Comparison of ENCODE assay signal across 20 mouse cellular contexts in the genomic region with DNA sequence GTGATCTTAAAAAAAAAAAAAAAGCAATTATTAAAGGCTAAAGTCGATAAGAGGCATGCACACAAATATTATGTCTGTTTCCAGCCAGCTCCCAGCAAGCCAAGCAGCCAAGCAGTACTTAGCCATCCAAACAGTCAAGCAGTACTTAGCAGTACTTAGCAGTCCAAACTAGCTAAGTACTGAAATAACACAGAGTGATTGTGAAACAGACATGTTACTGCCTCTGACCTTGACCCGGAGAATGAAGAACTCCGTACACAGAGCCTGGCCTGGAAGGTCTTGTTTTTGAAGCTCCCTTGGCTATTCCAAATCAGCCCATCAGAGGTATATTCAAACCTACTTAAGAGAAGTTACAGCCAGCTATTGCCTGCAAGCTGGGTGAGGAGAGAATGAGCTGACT. TPM values are rescaled to one million over a fixed set of nuclear protein-coding genes. Genes with fewer than 3 reads are reported as not detected.
A peak's percentile ranks its signal among the peaks of the same experiment; 100 is the strongest.
DNase-seq lines count a peak whose midpoint lies in the region; ATAC-seq and TF ChIP-seq lines count a peak whose summit lies in the region.
"Had no signal": no experiment of that assay in that cellular context is flagged by ENCODE, and none has a peak within 500 bp of the region (broad histone marks: within the 10 kb centered on the region; RNA-seq: fewer than 3 reads in every experiment).

No protein-coding gene starts in this region.

- WGBS in liver, embryonic 12.5 days (ENCODE audit: insufficient replicate concordance), result 70% methylated on average over 3 of the region's 3 CpGs

- no peak overlapping the region for H3K4me3 ChIP-seq in liver, embryonic 12.5 days
- H3K4me3 ChIP-seq in bone marrow macrophage, adult 2 months (ENCODE audit: insufficient read depth, low read length), result no peak overlapping the region
- H3K4me3 ChIP-seq: erythroblast, embryonic 14.5 days; forebrain, embryonic 15.5 days; layer of hippocampus, adult 2 months; limb, embryonic 10.5 days; lung, embryonic 15.5 days; midbrain, embryonic 12.5 days; myocyte; neural tube, embryonic 15.5 days had no signal

- H3K4me2 ChIP-seq in liver, embryonic 12.5 days, result no peak overlapping the region
- H3K4me2 ChIP-seq: forebrain, embryonic 15.5 days; lung, embryonic 15.5 days; midbrain, embryonic 12.5 days; neural tube, embryonic 15.5 days had no signal

- peaks cover 5% of the 10 kb centered on the region; the same call in 1 of the 2 replicates for H3K4me1 ChIP-seq in liver, embryonic 12.5 days
- peaks cover 76% of the 10 kb centered on the region for H3K4me1 ChIP-seq in bone marrow macrophage, adult 2 months (ENCODE audit: control insufficient read depth, insufficient read depth, low read length)
- H3K4me1 ChIP-seq: forebrain, embryonic 15.5 days; limb, embryonic 10.5 days; lung, embryonic 15.5 days; midbrain, embryonic 12.5 days; neural tube, embryonic 15.5 days had no signal

- H3K27me3 ChIP-seq in liver, embryonic 12.5 days (replicated peaks), result no peaks in the 10 kb centered on the region
- H3K27me3 ChIP-seq: forebrain, embryonic 15.5 days; lung, embryonic 15.5 days; midbrain, embryonic 12.5 days; neural tube, embryonic 15.5 days had no signal

- intact Hi-C loops in left cerebral cortex, postnatal 10 days (cut with DNase I), result no loop called here

- DNase-seq in adrenal gland, adult 2 months, result peak; percentile 70
- DNase-seq in adrenal gland, postnatal 4 days (ENCODE audit: low spot score in 2 of 2), result no peak
- DNase-seq in liver, result no peak
- DNase-seq in lung, postnatal 25 days (ENCODE audit: low spot score), result peak; percentile 76
- no peak for DNase-seq in left cerebral cortex, postnatal 10 days (ENCODE audit: extremely low spot score in 1 of 2, low spot score in 2 of 2)
- DNase-seq in cerebellum, postnatal 10 days, result no peak
- DNase-seq: cerebellum, adult 18-20 months; thymus, adult 2 months had no signal

- TF ChIP-seq POLR2A in bone marrow macrophage, adult 2 months (IDR thresholded peaks at IDR 0.05; ENCODE audit: borderline replicate concordance, low read depth, low read length), result no peak

- 0 out of 2 replicates have a peak, but pooled peaks have one; percentile 27 for ATAC-seq in liver, embryonic 12.5 days
- ATAC-seq: forebrain, embryonic 15.5 days; hindbrain, postnatal 0 days had no signal

- H3K9ac ChIP-seq in liver, embryonic 12.5 days, result no peak overlapping the region
- H3K9ac ChIP-seq: forebrain, embryonic 15.5 days; lung, embryonic 15.5 days; midbrain, embryonic 12.5 days; neural tube, embryonic 15.5 days had no signal

- no peak for TF ChIP-seq CTCF in bone marrow macrophage, adult 2 months (IDR thresholded peaks at IDR 0.05; ENCODE audit: low read depth, low read length)

- no peak overlapping the region for H3K27ac ChIP-seq in liver, embryonic 12.5 days
- H3K27ac ChIP-seq in bone marrow macrophage, adult 2 months (ENCODE audit: insufficient read depth, low read depth, low read length), result peak overlapping the region; percentile 93
- H3K27ac ChIP-seq: forebrain, embryonic 15.5 days; hindbrain, postnatal 0 days; kidney, postnatal 0 days; layer of hippocampus, adult 2 months; limb, embryonic 10.5 days; lung, embryonic 15.5 days; midbrain, embryonic 12.5 days; neural tube, embryonic 15.5 days had no signal

- H3K9me3 ChIP-seq in liver, embryonic 12.5 days (replicated peaks), result no peaks in the 10 kb centered on the region
- H3K9me3 ChIP-seq: forebrain, embryonic 15.5 days; limb, embryonic 10.5 days; lung, embryonic 15.5 days; midbrain, embryonic 12.5 days; neural tube, embryonic 15.5 days had no signal

- H3K36me3 ChIP-seq in liver, embryonic 12.5 days, result peaks cover 20% of the 10 kb centered on the region; the same call in 1 of the 2 replicates
- H3K36me3 ChIP-seq: forebrain, embryonic 15.5 days had no signal

RNA-seq across cellular contexts. Expression of a gene that starts 10.1 kb away (rescaled TPM):
- total RNA-seq in adrenal gland, adult 2 months (2021), result 100 to 1,000 TPM; 103 to 185 TPM
- polyA plus RNA-seq in adrenal gland, adult 2 months (2012; rRNA removed), result 44.2 and 70.9 TPM in 2 replicates
- total RNA-seq in adrenal gland, postnatal 4 days (2021), result 100 to 1,000 TPM; 118 to 120 TPM
- 33.4 and 35.0 TPM in 2 replicates for polyA plus RNA-seq in liver, embryonic 12.5 days (2016; fragmentation: Nextera tagmentation; extraction: Ambion mirVana)
- polyA plus RNA-seq in bone marrow macrophage, adult 2 months (2012; ENCODE audit: insufficient read depth, insufficient read length, missing spikeins), result 991 and 1,052 TPM in 2 replicates
- total RNA-seq in left cerebral cortex, postnatal 10 days (2021), result 10 to 100 TPM; 13.5 to 13.9 TPM

RNA-seq across cellular contexts. Expression of a gene that starts 33.3 kb away (rescaled TPM):
- total RNA-seq in adrenal gland, adult 2 months (2021), result 1 to 10 TPM; 3.0 to 5.1 TPM
- 0.10 and 0.26 TPM in 2 replicates for polyA plus RNA-seq in adrenal gland, adult 2 months (2012; rRNA removed)
- total RNA-seq in adrenal gland, postnatal 4 days (2021), result 1 to 10 TPM; 4.2 to 5.5 TPM
- 2.9 and 3.1 TPM in 2 replicates for polyA plus RNA-seq in liver, embryonic 12.5 days (2016; fragmentation: Nextera tagmentation; extraction: Ambion mirVana)
- polyA plus RNA-seq in bone marrow macrophage, adult 2 months (2012; ENCODE audit: insufficient read depth, insufficient read length, missing spikeins), result 42.7 and 46.3 TPM in 2 replicates
- 1 to 10 TPM; 6.9 to 7.1 TPM for total RNA-seq in left cerebral cortex, postnatal 10 days (2021)

RNA-seq across cellular contexts. Expression of a gene that starts 42.2 kb away (rescaled TPM):
- total RNA-seq in adrenal gland, adult 2 months (2021), result 1 to 10 TPM in 1 of 2 experiments, under 1 TPM in 1; 0.46 to 2.1 TPM
- polyA plus RNA-seq in adrenal gland, adult 2 months (2012; rRNA removed), result 5.0 and 9.0 TPM in 2 replicates
- total RNA-seq in adrenal gland, postnatal 4 days (2021), result not detected
- polyA plus RNA-seq in liver, embryonic 12.5 days (2016; fragmentation: Nextera tagmentation; extraction: Ambion mirVana), result 0.43 and 0.97 TPM in 2 replicates
- polyA plus RNA-seq in bone marrow macrophage, adult 2 months (2012; ENCODE audit: insufficient read depth, insufficient read length, missing spikeins), result 4.4 and 5.0 TPM in 2 replicates
- 1 to 10 TPM in 1 of 2 experiments, under 1 TPM in 1; 0.83 to 1.2 TPM for total RNA-seq in left cerebral cortex, postnatal 10 days (2021)
- polyA plus RNA-seq: erythroblast, embryonic 14.5 days had no signal

Comparison
In these comparisons a context has a peak if more than half of its experiments do, and no peak if none do; other contexts are left out.
1. DNase-seq: peak in adrenal gland, adult 2 months (single experiment) and lung, postnatal 25 days (single experiment); none in adrenal gland, postnatal 4 days (0 of 2), liver (single experiment), left cerebral cortex, postnatal 10 days (0 of 2) and cerebellum, postnatal 10 days (0 of 2).
2. RNA of a gene that starts 10.1 kb away (total RNA-seq): 103 to 185 TPM in adrenal gland, adult 2 months and 118 to 120 TPM in adrenal gland, postnatal 4 days; 13.5 to 13.9 TPM in left cerebral cortex, postnatal 10 days; every median in the first group is over 4 times any median in the second.